Mouse (Mus musculus): ENCODE measurements at regions not wholly inside any gene's neighbourhood (a gene's known extent, or its start where the extent isn't known, plus 50 kb on each side); places are given as distances from the start of the nearest gene placed in this dataset.

- no peak for DNase-seq (ENCODE audit: low read depth, low spot score)
Observed at GRCm38 (mm10) chr2:51799856-51800255, 135.1 kb downstream of the Rbm43 start.

DNA sequence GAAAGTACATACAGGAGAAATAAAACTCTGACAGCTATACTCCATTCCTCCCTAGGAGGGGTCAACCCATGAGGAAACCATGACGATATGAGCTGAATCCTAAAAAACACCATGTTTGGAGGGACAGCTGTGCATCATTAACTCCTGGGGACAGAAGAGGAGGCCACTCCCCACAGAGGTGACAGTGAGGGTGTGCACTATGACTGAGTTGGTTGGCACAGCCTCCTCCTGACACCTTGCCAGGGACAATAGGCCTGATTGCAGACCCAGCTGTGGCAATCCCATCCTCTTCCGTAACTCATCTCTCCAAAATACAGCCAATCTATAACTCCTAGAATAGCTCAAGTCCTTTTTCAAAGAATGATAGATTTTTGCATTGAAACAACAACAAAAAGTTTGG, 112.0 kb downstream of the Rbm43 start:
- DNase-seq (ENCODE audit: low read depth, low spot score): no peak

DNA sequence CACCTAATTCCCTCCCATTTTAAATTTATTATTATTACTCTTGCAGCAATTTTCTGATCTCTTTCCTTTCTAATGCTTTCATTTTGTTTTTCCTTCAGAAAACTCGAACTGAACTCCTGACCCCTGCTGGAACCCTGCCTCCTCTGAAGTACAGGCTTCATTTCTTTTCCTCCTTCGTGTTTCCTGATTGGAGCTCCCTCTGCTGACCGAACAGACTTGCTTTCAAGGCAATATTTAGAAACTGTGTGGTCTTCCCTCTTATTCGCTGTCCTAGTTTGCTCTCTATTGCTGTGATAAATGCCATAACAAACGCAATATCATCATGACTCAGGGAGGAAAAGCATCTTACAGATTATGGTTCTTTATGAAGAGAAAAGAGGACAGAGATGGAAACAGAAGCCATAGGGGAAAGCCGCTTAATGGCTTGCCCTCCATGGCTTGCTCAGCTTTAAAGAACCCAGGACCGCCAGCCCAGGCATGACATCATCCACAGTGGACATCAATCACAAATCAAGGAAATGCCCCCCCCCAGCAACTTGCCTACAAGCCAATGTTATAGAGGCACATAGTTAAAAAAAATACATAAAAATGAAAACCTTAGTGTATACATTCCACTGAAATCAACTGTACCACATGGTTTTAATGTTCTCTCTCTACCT, 104.5 kb downstream of the Rbm43 start:
- DNase-seq (ENCODE audit: low read depth, low spot score): peak; percentile 60

- no peak for DNase-seq (ENCODE audit: low read depth, low spot score)
Observed at GRCm38 (mm10) chr2:51830965-51831720, 103.8 kb downstream of the Rbm43 start.

DNA sequence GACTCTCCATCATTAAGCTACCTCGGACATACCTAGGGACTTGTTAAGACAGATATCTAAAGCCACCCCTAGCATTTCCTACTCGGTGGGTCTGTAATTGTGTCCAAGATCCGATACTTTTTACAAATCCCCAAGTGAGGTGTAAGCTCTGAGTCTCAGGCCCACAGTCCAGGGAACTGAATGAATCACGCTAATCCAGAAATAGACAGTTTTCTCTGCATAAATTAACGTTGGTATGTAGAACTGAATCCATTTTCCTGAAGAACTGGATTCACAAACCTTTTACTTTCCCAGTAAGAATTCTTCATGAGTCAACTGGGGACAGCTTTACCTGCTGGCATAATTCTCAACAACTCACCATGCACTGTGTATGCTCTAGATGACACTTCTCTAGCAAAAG, 97.1 kb downstream of the Rbm43 start:
- DNase-seq (ENCODE audit: low read depth, low spot score): no peak

DNA sequence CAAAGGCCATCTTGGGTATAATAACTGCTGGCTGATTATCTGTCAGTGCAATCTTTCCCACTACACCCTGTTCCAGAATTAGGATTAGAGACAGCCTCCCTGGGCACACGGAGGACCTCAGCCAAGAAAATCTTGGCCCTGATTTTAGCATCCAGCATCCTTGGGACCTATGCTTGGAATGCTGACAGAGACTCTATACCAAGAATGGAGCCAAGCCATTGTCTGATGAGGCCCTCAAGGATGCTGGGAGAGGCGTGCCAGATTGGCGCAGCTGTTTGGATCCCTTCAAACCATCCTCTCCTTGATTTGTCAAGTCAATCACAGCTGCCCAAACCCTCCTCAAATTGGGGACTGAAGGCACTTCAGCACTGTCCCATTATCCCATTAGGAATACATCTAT, 94.2 kb downstream of the Rbm43 start:
- no peak for DNase-seq (ENCODE audit: low read depth, low spot score)

DNA sequence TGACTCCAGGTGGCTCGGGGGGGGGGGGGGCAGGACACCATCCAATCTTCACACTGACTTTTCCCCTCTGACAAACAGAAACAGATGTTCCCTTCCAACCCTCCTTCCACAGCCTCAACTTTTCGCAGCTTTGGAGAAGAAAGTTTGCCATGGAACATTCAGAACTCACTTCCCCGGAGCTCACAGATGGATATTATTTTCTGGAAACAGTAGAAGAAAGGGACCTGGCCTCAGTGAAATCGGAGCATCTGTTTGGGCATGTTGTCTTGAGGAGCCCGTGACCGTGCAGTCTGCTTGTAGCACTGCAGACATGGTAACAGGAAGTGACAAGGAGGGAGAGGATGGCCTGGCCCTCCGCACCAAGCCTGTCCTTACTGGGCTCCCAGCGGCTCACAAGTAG, 90.1 kb downstream of the Rbm43 start:
- DNase-seq (ENCODE audit: low read depth, low spot score): no peak

DNA sequence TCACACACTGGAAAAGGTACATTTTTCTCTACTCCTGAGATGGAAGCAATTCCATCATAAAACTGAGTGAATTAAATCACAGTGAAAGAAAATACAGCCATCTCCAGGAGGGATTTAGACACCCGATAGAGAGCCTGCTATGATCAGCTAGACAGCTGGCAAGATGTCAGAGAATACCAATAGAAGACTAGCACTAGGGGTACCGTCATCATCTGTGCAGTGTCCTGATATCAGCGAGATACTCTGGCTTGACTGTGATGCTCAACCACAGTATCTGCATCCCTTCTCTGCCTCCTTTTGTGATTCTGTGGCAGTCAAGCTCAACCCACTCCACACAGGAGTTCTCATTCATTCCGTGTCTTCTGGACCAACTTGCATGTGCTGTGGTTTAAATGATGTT, 87.4 kb downstream of the Rbm43 start:
- no peak for DNase-seq (ENCODE audit: low read depth, low spot score)

DNA sequence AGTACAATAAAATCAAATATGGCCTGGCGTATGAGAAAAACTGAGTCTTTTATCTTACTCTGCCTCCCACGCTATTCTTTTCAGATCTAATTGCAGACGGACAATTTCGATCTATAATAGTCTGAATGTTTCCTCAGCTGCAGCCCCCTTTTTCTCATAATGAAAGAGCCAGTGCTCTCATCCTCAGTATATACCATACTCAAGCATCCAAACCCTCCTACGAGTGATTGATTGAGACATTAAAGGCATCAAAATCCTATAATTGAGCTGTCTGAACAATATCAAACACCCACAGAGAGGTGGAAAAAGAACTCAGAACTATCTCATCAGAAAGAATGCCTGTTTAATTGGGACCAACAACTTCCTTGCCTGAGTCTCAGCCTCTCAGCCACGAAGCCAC, 87.0 kb downstream of the Rbm43 start:
- DNase-seq (ENCODE audit: low read depth, low spot score): no peak

- DNase-seq (ENCODE audit: low read depth, low spot score): no peak
Observed at GRCm38 (mm10) chr2:51848491-51848890, 86.5 kb downstream of the Rbm43 start.

DNA sequence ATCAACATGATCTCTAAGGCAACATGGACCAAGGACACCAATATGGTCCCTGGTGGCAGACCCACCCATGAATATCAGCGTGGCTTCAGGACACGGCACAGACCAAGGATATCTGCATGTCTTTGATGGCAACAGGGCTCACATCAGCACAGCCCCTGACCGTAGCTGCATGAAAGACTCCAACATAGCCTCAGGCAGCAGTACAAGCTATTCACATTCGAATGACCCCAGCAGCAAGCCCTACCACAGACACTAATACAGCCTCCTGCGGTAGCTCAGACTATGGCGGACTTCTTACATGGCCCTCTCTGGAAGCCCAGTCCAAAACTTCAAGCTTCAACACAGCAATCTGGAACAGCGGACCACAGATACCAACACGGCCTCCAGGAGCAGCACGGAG, 84.4 kb downstream of the Rbm43 start:
- DNase-seq (ENCODE audit: low read depth, low spot score): peak; percentile 73

DNA sequence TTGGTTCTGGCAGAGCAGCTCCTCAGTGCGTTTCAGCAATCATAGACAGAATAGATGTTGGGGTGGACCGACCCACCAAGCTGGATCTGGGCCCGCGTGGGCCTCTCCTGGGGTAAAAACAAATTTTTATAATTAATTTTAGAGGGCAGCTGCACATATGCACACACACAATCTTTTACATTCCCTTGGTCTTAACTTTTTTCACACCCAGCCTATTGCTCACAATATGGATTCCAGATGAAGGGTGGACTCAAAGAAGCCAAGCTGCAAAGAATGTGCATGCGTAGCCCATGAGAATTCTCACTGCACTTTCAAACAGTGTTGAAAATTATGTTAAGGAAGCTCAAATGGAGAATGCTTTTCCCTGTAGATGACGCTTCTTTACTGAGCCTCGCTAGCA, 83.3 kb downstream of the Rbm43 start:
- DNase-seq (ENCODE audit: low read depth, low spot score): no peak

DNA sequence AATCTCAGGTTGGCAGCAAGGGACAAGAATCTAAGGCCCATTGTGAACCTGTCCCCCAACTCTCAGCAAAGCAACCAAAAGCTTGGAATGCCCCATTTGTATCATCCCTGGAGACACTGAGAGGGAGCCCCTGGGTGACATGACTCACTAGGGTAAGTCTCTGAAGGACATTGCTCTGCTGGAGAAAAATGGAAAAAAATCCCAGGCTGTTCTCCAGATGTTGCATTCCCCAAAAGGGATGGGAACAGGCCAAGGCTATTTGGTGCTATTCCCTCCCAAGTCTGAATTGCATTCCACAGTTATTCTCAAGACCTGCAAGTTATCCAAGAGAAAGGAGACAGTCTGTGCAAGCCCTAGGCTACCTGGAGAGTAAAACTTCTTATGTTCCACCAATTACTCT, 77.7 kb downstream of the Rbm43 start:
- no peak for DNase-seq (ENCODE audit: low read depth, low spot score)

GRCm38 (mm10) chr2:51866045-51866444, 68.9 kb downstream of the Rbm43 start:
- no peak for DNase-seq (ENCODE audit: low read depth, low spot score)

DNA sequence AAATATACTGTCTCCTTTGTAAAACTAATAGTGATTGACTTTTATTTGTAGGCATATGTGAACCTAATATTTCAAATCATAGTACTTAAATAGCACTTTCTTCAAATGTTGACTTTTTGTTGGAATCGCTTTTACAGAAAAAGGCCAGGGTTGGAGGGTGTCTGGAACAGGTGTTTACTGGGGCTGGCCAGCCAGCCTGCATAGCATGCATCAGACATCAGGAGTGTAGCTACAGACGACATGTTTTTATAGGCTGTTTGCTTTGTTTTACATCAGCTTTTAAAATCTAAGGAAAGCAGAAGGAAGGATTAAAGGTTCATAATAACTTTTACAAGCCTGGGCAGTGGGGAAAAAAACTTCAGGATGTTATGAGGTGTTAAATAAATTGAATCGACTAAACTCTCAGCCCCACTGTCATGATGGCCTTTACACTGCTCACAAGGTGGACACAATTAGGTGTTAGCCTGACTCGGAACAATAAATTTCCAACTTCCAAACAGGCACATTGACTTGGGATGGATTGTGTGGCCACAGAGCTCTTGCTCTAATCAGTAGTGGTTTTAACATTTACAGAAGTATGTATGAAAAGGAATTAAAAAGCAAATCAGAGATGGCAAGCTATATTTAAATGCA, 66.0 kb downstream of the Rbm43 start:
- DNase-seq (ENCODE audit: low read depth, low spot score): no peak

- DNase-seq (ENCODE audit: low read depth, low spot score): no peak
Observed at GRCm38 (mm10) chr2:51871571-51871970, 63.4 kb downstream of the Rbm43 start.
